Mouse (Mus musculus): ENCODE results near the gene Rnf217. TPM values are rescaled to one million over a fixed set of nuclear protein-coding genes. Genes with fewer than 3 reads are reported as not detected.

Rnf217 gene
- polyA plus RNA-seq, 1 experiment: 1.1 TPM

- Histone ChIP-seq H3K4me3 (ENCODE audit: insufficient read depth, low read depth, low read length) (no peak overlapping the region), H3K27ac (ENCODE audit: insufficient read depth, low read depth, low read length) (no peak overlapping the region), H3K27me3 (replicated peaks; ENCODE audit: control insufficient read depth, insufficient read depth, low read length) (no peaks in the 10 kb centered on the region), H3K4me1 (ENCODE audit: control insufficient read depth, insufficient read depth, low read length) (no peaks in the 10 kb centered on the region), H3K36me3 (ENCODE audit: control insufficient read depth, insufficient read depth, low read length) (no peaks in the 10 kb centered on the region)
- WGBS: 65% methylated on average over 2 of the region's 2 CpGs
- no peak for DNase-seq
- TF ChIP-seq POLR2A (IDR thresholded peaks at IDR 0.05; ENCODE audit: low read depth, low read length) (no peak), CTCF (conservative IDR thresholded peaks at IDR 0.05; ENCODE audit: insufficient read depth, insufficient read length, low read depth, low read length) (no peak)
Observed at GRCm38 (mm10) chr10:31463044-31463443, 145.9 kb downstream of the Rnf217 start.

GRCm38 (mm10) chr10:31456806-31457205, 152.2 kb downstream of the Rnf217 start:
- H3K36me3 ChIP-seq (ENCODE audit: control insufficient read depth, insufficient read depth, low read length): no peaks in the 10 kb centered on the region
- DNase-seq: no peak
- H3K27me3 ChIP-seq (replicated peaks; ENCODE audit: control insufficient read depth, insufficient read depth, low read length): no peaks in the 10 kb centered on the region
- H3K27ac ChIP-seq (ENCODE audit: insufficient read depth, low read depth, low read length): no peak overlapping the region
- no peak overlapping the region for H3K4me3 ChIP-seq (ENCODE audit: insufficient read depth, low read depth, low read length)
- WGBS: 57% methylated on average over 1 of the region's 1 CpGs
- H3K4me1 ChIP-seq (ENCODE audit: control insufficient read depth, insufficient read depth, low read length): no peaks in the 10 kb centered on the region
- TF ChIP-seq POLR2A (IDR thresholded peaks at IDR 0.05; ENCODE audit: low read depth, low read length) (no peak), CTCF (conservative IDR thresholded peaks at IDR 0.05; ENCODE audit: insufficient read depth, insufficient read length, low read depth, low read length) (no peak)

- no peak for TF ChIP-seq POLR2A (IDR thresholded peaks at IDR 0.05; ENCODE audit: low read depth, low read length)
- TF ChIP-seq CTCF (conservative IDR thresholded peaks at IDR 0.05; ENCODE audit: insufficient read depth, insufficient read length, low read depth, low read length): no peak
- Histone ChIP-seq H3K4me1 (ENCODE audit: control insufficient read depth, insufficient read depth, low read length) (no peaks in the 10 kb centered on the region), H3K4me3 (ENCODE audit: insufficient read depth, low read depth, low read length) (no peak overlapping the region)
Observed at GRCm38 (mm10) chr10:31447083-31447482, 161.9 kb downstream of the Rnf217 start.

GRCm38 (mm10) chr10:31445291-31446124, 163.5 kb downstream of the Rnf217 start, which contains the start of gene Tpd52l1:
Gene Tpd52l1 (minus strand): TSS chr10:31445958.
- H3K27ac ChIP-seq (ENCODE audit: insufficient read depth, low read depth, low read length): peak within 1 kb of the TSS; percentile 14; the same call in 1 of the 2 replicates
- H3K27me3 ChIP-seq (replicated peaks; ENCODE audit: control insufficient read depth, insufficient read depth, low read length): no peaks in the 10 kb centered on the region
- no peaks in the 10 kb centered on the region for H3K36me3 ChIP-seq (ENCODE audit: control insufficient read depth, insufficient read depth, low read length)
- H3K4me3 ChIP-seq (ENCODE audit: insufficient read depth, low read depth, low read length): peak within 1 kb of the TSS; percentile 85
- TF ChIP-seq CTCF (conservative IDR thresholded peaks at IDR 0.05; ENCODE audit: insufficient read depth, insufficient read length, low read depth, low read length): peak; percentile 80
- no peak for TF ChIP-seq POLR2A (IDR thresholded peaks at IDR 0.05; ENCODE audit: low read depth, low read length)
- H3K4me1 ChIP-seq (ENCODE audit: control insufficient read depth, insufficient read depth, low read length): no peaks in the 10 kb centered on the region
- WGBS: 2% methylated on average over 55 of the region's 59 CpGs
- DNase-seq: peak; percentile 90

More at GRCm38 (mm10) chr10:31447083-31447482, 161.9 kb downstream of the Rnf217 start:
- no peak overlapping the region for H3K27ac ChIP-seq (ENCODE audit: insufficient read depth, low read depth, low read length)
- no peaks in the 10 kb centered on the region for H3K27me3 ChIP-seq (replicated peaks; ENCODE audit: control insufficient read depth, insufficient read depth, low read length)
- H3K36me3 ChIP-seq (ENCODE audit: control insufficient read depth, insufficient read depth, low read length): no peaks in the 10 kb centered on the region
- WGBS: 34% methylated on average over 1 of the region's 1 CpGs
- DNase-seq: no peak

GRCm38 (mm10) chr10:31444206-31444605, 164.8 kb downstream of the Rnf217 start:
- Histone ChIP-seq H3K4me3 (ENCODE audit: insufficient read depth, low read depth, low read length) (no peak overlapping the region), H3K27ac (ENCODE audit: insufficient read depth, low read depth, low read length) (no peak overlapping the region), H3K36me3 (ENCODE audit: control insufficient read depth, insufficient read depth, low read length) (no peaks in the 10 kb centered on the region), H3K4me1 (ENCODE audit: control insufficient read depth, insufficient read depth, low read length) (no peaks in the 10 kb centered on the region), H3K27me3 (replicated peaks; ENCODE audit: control insufficient read depth, insufficient read depth, low read length) (no peaks in the 10 kb centered on the region)
- TF ChIP-seq POLR2A (IDR thresholded peaks at IDR 0.05; ENCODE audit: low read depth, low read length) (no peak), CTCF (conservative IDR thresholded peaks at IDR 0.05; ENCODE audit: insufficient read depth, insufficient read length, low read depth, low read length) (no peak)
- no peak for DNase-seq
- 64% methylated on average over 7 of the region's 7 CpGs for WGBS

Other genes with a start within 250 kb of the Rnf217 start
- gene Tpd52l1, start 163.2 kb downstream of the Rnf217 start, polyA plus RNA-seq (2012; rRNA removed): 14.6 and 18.5 TPM in 2 replicates